Mouse (Mus musculus): ENCODE data around the gene Sgms1. TPM values are rescaled to one million over a fixed set of nuclear protein-coding genes. Genes with fewer than 3 reads are reported as not detected.

Sgms1 gene
- total RNA-seq, 4 experiments from 2014 or later: 47.5 to 60.8 (median 52.4) TPM

GRCm38 (mm10) chr19:32272475-32273260 is 116.8 kb downstream of the Sgms1 start:
- DNase-seq (ENCODE audit: low spot score in 2 of 2): no peak

GRCm38 (mm10) chr19:32271455-32272200 is 117.9 kb downstream of the Sgms1 start:
- DNase-seq (ENCODE audit: low spot score in 2 of 2): no peak

GRCm38 (mm10) chr19:32269844-32270176 is 119.7 kb downstream of the Sgms1 start:
- no peak for DNase-seq (ENCODE audit: low spot score in 2 of 2)

GRCm38 (mm10) chr19:32269141-32269843 is 120.2 kb downstream of the Sgms1 start:
- DNase-seq (ENCODE audit: low spot score in 2 of 2): no peak

GRCm38 (mm10) chr19:32268562-32268961 is 121.0 kb downstream of the Sgms1 start:
- DNase-seq (ENCODE audit: low spot score in 2 of 2): no peak

- no peak for DNase-seq (ENCODE audit: low spot score in 2 of 2)
These were observed 122.9 kb downstream of the Sgms1 start for GRCm38 (mm10) chr19:32266385-32267252.

GRCm38 (mm10) chr19:32263753-32264152 is 125.8 kb downstream of the Sgms1 start:
- no peak for DNase-seq (ENCODE audit: low spot score in 2 of 2)

- no peak for DNase-seq (ENCODE audit: low spot score in 2 of 2)
These were observed 126.5 kb downstream of the Sgms1 start for GRCm38 (mm10) chr19:32262805-32263572.

- no peak for DNase-seq (ENCODE audit: low spot score in 2 of 2)
These were observed 128.4 kb downstream of the Sgms1 start for GRCm38 (mm10) chr19:32260869-32261688.

- DNase-seq (ENCODE audit: low spot score in 2 of 2): no peak
These were observed 129.7 kb downstream of the Sgms1 start for GRCm38 (mm10) chr19:32259830-32260229.

- no peak for DNase-seq (ENCODE audit: low spot score in 2 of 2)
These were observed 130.5 kb downstream of the Sgms1 start for GRCm38 (mm10) chr19:32259048-32259447.

- no peak for DNase-seq (ENCODE audit: low spot score in 2 of 2)
These were observed 131.4 kb downstream of the Sgms1 start for GRCm38 (mm10) chr19:32258146-32258545.

GRCm38 (mm10) chr19:32257616-32258015 is 131.9 kb downstream of the Sgms1 start:
- DNase-seq (ENCODE audit: low spot score in 2 of 2): no peak

- DNase-seq (ENCODE audit: low spot score in 2 of 2): no peak
These were observed 132.7 kb downstream of the Sgms1 start for GRCm38 (mm10) chr19:32256706-32257415.

GRCm38 (mm10) chr19:32255429-32256185 is 133.9 kb downstream of the Sgms1 start:
- DNase-seq (ENCODE audit: low spot score in 2 of 2): no peak

GRCm38 (mm10) chr19:32254739-32255344 is 134.7 kb downstream of the Sgms1 start:
- DNase-seq (ENCODE audit: low spot score in 2 of 2): no peak

GRCm38 (mm10) chr19:32254204-32254603 is 135.3 kb downstream of the Sgms1 start:
- DNase-seq (ENCODE audit: low spot score in 2 of 2): no peak

- DNase-seq (ENCODE audit: low spot score in 2 of 2): no peak
These were observed 136.5 kb downstream of the Sgms1 start for GRCm38 (mm10) chr19:32252987-32253386.
